Mouse (Mus musculus) lung, adult 2 months (tissue): ENCODE results near the gene Hephl1. TPM values are rescaled to one million over a fixed set of nuclear protein-coding genes. Genes with fewer than 3 reads are reported as not detected.

Experiments used
- DNase-seq: peaks from one replicate; pipeline ENCODE4 v3.0.0; 2022
- H3K4me1 ChIP-seq: fragments of 200-500 bp; 2 replicates; pipeline ENCODE4 v1.6.1; 2011; ENCODE audit warnings: low read length; ENCODE audit not compliant: control insufficient read depth, insufficient read depth
- H3K4me3 ChIP-seq: fragments of 200-500 bp; replicated peaks from 2 replicates; pipeline ENCODE3; 2011; ENCODE audit warnings: low read depth, mild to moderate bottlenecking, control low read depth, low read length; ENCODE audit errors: extremely low read depth
- CTCF ChIP-seq: fragments of 200-500 bp; IDR thresholded peaks from 2 replicates; pipeline ENCODE4 v1.5.1; 2011; ENCODE audit warnings: mild to moderate bottlenecking, low read length, control low read depth; ENCODE audit not compliant: insufficient read depth
- POLR2A ChIP-seq: fragments of 200-500 bp; IDR thresholded peaks from 2 replicates; pipeline ENCODE4 v1.6.1; 2011; ENCODE audit warnings: low read depth, mild to moderate bottlenecking, control low read depth, low read length, borderline replicate concordance; ENCODE audit errors: extremely low read depth
- WGBS: fragments of 180-500 bp; shearing (Covaris S2); methylation state at CpG from one replicate; pipeline ENCODE4 v1.1.7; 2018; 5-methylcytosine and 5-hydroxymethylcytosine counted together
- polyA plus RNA-seq: library from polyadenylated mRNA; depleted of rRNA; stranded (reverse); fragments of >200 nt; gene quantifications from 2 replicates; pipeline ENCODE4 v1.2.3, GENCODE M21; 2012; rRNA removed

The Hephl1 gene
- polyA plus RNA-seq = 0.03 and 0.36 TPM in 2 replicates

DNA sequence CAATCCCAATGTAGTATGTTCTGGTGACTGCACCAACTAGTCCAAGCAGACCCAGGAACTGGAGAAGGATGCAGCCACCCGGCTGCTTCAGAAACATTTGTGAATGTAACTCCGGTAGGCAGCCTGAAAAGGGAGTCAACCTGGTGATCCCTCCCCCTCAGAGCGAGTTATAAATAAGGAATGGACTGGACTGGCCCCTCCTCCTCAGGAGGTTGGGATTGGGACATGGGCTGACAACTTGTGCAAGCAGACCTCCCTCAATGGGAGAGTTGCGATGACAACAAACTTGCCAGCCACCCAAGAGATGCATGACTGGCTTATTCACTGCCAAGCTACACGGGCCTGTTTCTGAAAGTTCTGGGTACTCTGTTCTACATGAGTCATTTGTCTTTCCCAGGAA is at the start of gene Hephl1:
Gene Hephl1, minus strand, starts transcription at position 101 of the 400 bp plus-strand sequence.
- DNase-seq = no peak
- 77% methylated on average over 5 of the region's 5 CpGs for WGBS
- TF ChIP-seq POLR2A (no peak), CTCF (no peak)
- no peak within 1 kb of the TSS for H3K4me3 ChIP-seq
- H3K4me1 ChIP-seq = no peaks in the 10 kb centered on the region

DNA sequence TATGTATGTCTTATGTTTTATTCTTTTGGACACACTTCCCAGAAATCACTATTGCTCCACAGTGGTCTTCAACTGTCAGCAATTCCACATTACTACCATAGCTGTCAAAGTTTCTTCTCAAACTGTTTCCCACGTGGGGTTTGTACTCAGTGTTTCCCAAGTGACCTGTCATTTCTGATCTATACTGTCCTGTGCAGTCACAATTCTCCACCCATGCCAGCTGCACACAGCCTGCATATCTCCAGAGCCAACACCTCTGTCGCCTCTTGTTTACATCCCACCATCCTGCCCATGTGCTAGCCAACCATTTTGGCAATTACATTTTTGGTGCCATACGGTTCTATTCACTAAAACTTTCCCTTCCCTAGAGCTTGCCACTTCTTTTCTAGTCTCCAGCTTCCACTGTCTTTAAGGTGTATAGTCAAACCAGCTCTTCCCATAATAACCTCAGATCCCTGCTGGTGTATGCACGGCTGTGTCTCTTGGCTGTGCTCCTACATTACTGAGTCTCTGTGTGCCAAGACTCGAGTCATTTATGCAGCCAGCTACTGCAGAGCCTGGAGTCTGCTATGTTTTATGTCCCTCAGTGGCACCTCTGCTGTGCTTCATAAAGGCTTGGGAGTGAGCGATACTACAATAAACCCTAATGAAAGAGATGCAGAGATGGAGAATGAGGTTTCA is 37.5 kb upstream of the Hephl1 start:
- H3K4me1 ChIP-seq = no peaks in the 10 kb centered on the region
- no peak for DNase-seq
- WGBS = 48% methylated on average over 6 of the region's 6 CpGs
- no peak for TF ChIP-seq POLR2A
- H3K4me3 ChIP-seq = no peak overlapping the region

DNA sequence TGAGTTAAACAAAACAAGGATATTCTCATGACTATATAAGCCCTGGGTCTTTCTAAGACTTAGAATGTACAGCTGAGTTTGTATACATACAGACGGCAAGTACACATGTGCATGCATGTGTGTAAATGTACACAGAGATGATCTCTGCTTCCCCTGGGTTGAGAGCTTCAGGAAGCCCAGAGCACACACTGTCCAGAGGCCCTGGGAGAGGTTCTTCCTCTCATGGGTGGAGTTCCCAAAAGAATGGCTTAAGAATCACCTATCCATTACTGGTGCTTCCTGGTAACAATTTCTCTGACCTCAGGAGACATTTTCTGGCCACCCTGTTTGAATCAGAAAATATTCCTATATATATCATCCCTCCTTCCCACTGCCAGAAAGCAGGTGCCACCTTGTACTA is 28.6 kb upstream of the Hephl1 start:
- Histone ChIP-seq H3K4me1 (no peaks in the 10 kb centered on the region), H3K4me3 (no peak overlapping the region)
- no peak for DNase-seq
- WGBS = 55% methylated on average over 1 of the region's 1 CpGs
- no peak for TF ChIP-seq POLR2A
- no peak for TF ChIP-seq CTCF

DNA sequence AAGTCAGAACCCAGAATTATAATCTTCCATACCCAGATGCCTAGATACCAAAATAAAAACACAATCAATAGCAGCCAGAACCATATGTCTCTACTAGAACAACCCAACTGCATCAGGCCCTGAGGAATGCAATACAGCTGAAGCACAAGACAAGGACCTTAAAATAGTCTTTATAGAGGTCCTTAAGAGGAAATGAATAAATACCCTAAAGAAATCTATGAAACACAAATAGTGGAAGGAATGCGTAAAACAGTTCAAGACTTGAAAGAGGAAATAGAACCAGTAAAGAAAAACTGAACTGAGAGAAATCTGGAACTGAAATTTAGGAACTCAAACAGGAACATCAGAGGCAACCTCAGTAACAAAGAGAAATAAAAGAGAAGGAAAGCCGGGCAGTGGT is 14.0 kb upstream of the Hephl1 start:
- no peak for DNase-seq
- no peak for TF ChIP-seq CTCF
- no peak for TF ChIP-seq POLR2A
- Histone ChIP-seq H3K4me3 (no peak overlapping the region), H3K4me1 (no peaks in the 10 kb centered on the region)
- WGBS = 85% methylated on average over 2 of the region's 2 CpGs

DNA sequence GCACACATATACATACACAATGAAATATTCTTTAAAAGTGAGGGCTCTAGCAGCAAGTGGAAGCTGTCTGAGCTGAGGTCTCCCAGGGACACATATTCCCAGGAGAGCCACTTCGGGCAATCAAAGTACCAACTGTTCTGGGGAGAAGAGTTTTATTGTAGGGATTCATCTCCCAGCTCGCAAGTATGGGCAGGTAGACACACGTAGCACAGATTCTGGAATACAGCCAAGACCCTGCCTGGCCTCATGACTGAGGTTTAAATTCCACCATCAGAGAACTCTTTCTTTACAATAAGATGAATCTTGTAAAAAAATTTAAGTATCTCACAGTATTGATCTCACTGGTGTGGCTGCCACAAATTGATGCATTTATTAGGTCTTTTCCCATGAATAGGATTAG is 10.5 kb upstream of the Hephl1 start:
- TF ChIP-seq CTCF (no peak), POLR2A (no peak)
- 69% methylated on average over 3 of the region's 3 CpGs for WGBS
- DNase-seq = no peak

DNA sequence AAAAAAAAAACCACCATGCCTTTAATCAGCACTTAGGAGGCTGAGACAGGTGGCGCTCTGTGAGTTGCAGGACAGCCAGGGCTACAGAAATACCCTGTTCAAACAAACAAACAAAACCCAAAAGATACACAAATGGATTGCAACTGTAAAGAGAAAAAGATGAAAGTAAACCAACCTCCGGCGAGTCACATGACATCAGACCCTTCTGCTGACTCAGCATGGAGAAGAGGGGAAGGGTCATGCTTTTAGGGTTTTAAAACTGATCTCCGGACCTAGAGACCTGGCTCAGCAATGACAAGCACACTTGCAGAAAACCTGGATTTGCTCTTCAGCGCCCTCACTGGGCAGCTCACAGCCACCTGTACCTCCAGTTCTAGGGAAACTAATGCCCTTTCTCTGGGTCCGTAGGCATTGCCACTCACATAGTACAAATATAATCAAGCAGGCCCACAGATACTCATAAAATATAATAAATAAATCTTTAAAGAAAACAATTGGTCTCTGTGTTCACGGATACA is 9.0 kb upstream of the Hephl1 start:
- WGBS = 52% methylated on average over 7 of the region's 7 CpGs
- H3K4me1 ChIP-seq = no peaks in the 10 kb centered on the region
- no peak for TF ChIP-seq CTCF
- no peak for TF ChIP-seq POLR2A

More for the DNA sequence above, 10.5 kb upstream of the Hephl1 start:
- no peaks in the 10 kb centered on the region for H3K4me1 ChIP-seq
- no peak overlapping the region for H3K4me3 ChIP-seq

DNA sequence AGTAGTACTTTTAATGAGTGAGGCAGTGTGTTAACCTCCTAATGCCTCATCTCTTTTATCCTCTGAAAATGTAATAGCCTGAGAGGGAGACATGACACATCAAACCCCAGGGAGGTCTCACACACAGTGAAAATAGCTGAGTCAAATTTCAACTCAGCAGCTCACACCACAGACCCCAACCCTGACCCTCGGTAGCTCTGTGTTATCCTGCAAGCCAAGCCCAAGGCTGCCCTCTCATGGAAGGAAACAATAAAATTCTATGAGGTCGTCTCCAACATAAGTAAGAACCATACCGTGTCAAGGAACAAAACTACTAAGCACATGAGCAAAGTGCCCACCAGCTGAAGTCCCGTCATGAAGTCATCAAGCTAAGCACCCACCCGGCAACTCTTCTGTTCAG is 8.3 kb upstream of the Hephl1 start:
- 51% methylated on average over 5 of the region's 5 CpGs for WGBS
- TF ChIP-seq POLR2A (no peak), CTCF (no peak)
- H3K4me1 ChIP-seq = no peaks in the 10 kb centered on the region
- H3K4me3 ChIP-seq = no peak overlapping the region
- no peak for DNase-seq

More for the DNA sequence above, 9.0 kb upstream of the Hephl1 start:
- DNase-seq = no peak
- H3K4me3 ChIP-seq = no peak overlapping the region

DNA sequence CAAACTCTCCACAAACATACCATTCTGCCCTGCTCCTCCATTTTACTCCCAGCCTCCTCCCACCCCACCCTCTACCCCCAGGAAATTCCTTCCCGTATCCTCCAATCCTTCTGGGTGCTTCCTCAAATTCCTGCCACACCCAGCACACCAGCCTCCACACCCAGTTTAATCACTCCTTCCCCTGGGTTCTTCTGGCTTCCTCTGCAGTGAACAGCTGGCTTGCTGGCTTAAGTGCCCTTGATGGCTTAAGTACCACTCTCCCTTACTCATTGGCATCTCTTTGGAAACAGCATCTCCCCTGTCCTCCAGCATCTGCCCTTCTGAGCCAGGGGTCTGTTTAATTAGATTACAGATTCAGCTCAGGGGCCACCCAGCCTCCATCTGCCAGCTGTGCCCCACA is 7.6 kb upstream of the Hephl1 start:
- TF ChIP-seq POLR2A (no peak), CTCF (no peak)
- DNase-seq = no peak

DNA sequence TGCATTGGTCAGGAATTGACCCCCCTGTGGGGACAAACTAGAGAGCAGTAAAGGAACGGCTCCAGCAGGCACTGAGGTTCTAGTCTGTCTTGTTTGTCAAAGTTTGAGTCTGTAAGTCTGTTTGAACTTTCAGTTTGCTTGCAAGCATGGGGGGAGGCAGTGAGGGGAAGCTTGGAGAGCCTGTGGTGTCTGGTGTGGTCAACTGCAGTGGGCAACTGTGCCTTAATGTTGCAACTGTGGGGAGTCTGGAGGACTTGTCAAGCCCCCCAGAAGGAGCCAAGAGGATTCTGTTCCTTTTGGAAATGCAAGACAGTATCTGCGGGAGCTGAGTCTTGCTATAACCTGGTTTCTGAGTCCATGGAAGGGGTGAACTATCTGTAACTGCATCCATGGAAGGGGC is 4.3 kb upstream of the Hephl1 start:
- no peaks in the 10 kb centered on the region for H3K4me1 ChIP-seq
- 70% methylated on average over 2 of the region's 2 CpGs for WGBS
- no peak overlapping the region for H3K4me3 ChIP-seq
- DNase-seq = no peak
- TF ChIP-seq POLR2A (no peak), CTCF (no peak)

More for the DNA sequence above, 7.6 kb upstream of the Hephl1 start:
- WGBS = 15% methylated on average over 1 of the region's 1 CpGs
- Histone ChIP-seq H3K4me1 (no peaks in the 10 kb centered on the region), H3K4me3 (no peak overlapping the region)

DNA sequence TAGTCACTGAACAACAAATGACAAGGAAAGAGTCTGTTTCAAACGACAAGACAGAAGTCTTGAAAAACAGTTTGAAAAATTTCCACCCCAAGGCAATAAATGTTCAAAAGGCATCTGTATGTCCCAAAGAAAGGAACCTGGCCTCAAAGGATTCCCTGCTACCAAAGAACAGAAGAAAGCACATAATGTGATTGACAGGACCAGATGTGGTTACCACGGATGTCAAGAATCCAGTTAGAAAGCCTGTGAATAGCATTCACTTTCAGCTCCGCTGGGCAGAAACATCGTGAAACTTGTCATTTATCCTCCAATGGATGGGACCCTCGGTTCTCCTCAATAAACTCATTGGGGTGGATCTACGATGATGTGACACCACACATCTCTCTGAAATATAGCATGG is 2.2 kb upstream of the Hephl1 start:
- no peaks in the 10 kb centered on the region for H3K4me1 ChIP-seq
- H3K4me3 ChIP-seq = no peak overlapping the region
- DNase-seq = no peak
- 78% methylated on average over 6 of the region's 6 CpGs for WGBS
- TF ChIP-seq POLR2A (no peak), CTCF (no peak)

DNA sequence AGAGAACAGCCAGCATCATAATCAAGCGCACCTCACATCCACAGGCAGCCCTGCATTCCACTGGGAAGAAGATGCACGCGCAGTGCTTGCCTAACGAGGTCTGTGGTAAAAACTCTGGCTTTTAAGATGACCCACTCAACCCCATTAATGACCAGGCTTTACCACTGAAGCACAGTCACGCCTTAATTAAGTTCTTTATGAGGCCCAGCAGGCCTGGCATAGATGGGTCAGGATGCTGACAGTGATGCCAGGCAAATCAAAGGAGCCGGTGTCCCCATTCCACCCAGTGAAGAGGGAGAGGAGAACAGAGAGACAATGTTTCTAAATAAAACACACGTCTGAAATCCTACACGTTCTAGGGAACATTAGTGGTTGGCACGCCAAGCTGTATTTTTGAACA is 3.8 kb downstream of the Hephl1 start:
- Histone ChIP-seq H3K4me3 (no peak overlapping the region), H3K4me1 (no peaks in the 10 kb centered on the region)
- no peak for TF ChIP-seq POLR2A
- no peak for TF ChIP-seq CTCF
- no peak for DNase-seq
- WGBS = 81% methylated on average over 9 of the region's 9 CpGs
